Mouse (Mus musculus) heart, embryonic 14.5 days (tissue): ENCODE results near the gene Hba-a1. TPM values are rescaled to one million over a fixed set of nuclear protein-coding genes. Genes with fewer than 3 reads are reported as not detected.

ENCODE experiments used
- ATAC-seq: fragments of 200-750 bp; cut with Nextera tagmentation; 2 replicates; pipeline ENCODE4 v1.8.0; 2017; ENCODE audit warnings: low read depth, moderate TSS enrichment; ENCODE audit not compliant: insufficient number of reproducible peaks, insufficient read depth, low FRiP score
- H3K27ac ChIP-seq, 2 experiments: fragments of 200-500 bp in 1 of 2; fragments of 300-500 bp in 1 of 2; sonication (generic) in 1 of 2; replicated peaks in 1 of 2; 2 replicates each; pipeline ENCODE4 v1.5.1; 2012 to 2014; ENCODE audit warnings: low read depth in 2 of 2, low read length in 2 of 2, control low read depth in 1 of 2, mild to moderate bottlenecking in 1 of 2, mixed read lengths in 1 of 2; ENCODE audit not compliant: control insufficient read depth in 1 of 2, insufficient read depth in 1 of 2
- H3K27me3 ChIP-seq: fragments of 300-500 bp; sonication (generic); 2 replicates; pipeline ENCODE4 v1.6.1; 2014; ENCODE audit warnings: mild to moderate bottlenecking, low read length, control low read depth; ENCODE audit not compliant: control insufficient read depth, insufficient read depth
- H3K36me3 ChIP-seq: fragments of 300-500 bp; sonication (generic); 2 replicates; pipeline ENCODE4 v1.6.1; 2014; ENCODE audit warnings: mild to moderate bottlenecking, control low read depth, low read length, mixed read lengths; ENCODE audit not compliant: control insufficient read depth, insufficient read depth
- H3K4me1 ChIP-seq, 2 experiments: fragments of 200-500 bp in 1 of 2; fragments of 300-500 bp in 1 of 2; sonication (generic) in 1 of 2; 2 replicates each; pipeline ENCODE4 v1.6.1; 2012 to 2014; ENCODE audit warnings: low read length in 2 of 2, control low read depth in 1 of 2, mixed read lengths in 1 of 2; ENCODE audit not compliant: control insufficient read depth in 2 of 2, insufficient read depth in 2 of 2
- H3K4me2 ChIP-seq: fragments of 300-500 bp; sonication (generic); 2 replicates; pipeline ENCODE4 v1.6.1; 2014; ENCODE audit warnings: mild to moderate bottlenecking, low read length
- H3K4me3 ChIP-seq, 2 experiments: fragments of 200-500 bp in 1 of 2; fragments of 300-500 bp in 1 of 2; sonication (generic) in 1 of 2; 2 replicates each; pipeline ENCODE4 v1.5.1; 2012 to 2014; ENCODE audit warnings: low read length in 2 of 2, mild to moderate bottlenecking in 2 of 2, control low read depth in 1 of 2, low read depth in 1 of 2, moderate library complexity in 1 of 2; ENCODE audit not compliant: control insufficient read depth in 1 of 2, insufficient read depth in 1 of 2
- H3K9ac ChIP-seq: fragments of 300-500 bp; sonication (generic); 2 replicates; pipeline ENCODE4 v1.6.1; 2014; ENCODE audit warnings: mild to moderate bottlenecking, low read length
- H3K9me3 ChIP-seq: fragments of 300-500 bp; sonication (generic); 2 replicates; pipeline ENCODE4 v1.6.1; 2016; ENCODE audit warnings: low read length, control low read depth; ENCODE audit not compliant: control insufficient read depth
- WGBS: fragments of 180-500 bp; shearing (Covaris S2); extraction: QIAGEN DNeasy Blood & Tissue Kit; methylation state at CpG from one replicate; pipeline ENCODE4 v1.1.7; 2014; 5-methylcytosine and 5-hydroxymethylcytosine counted together
- polyA plus RNA-seq: library from polyadenylated mRNA; unstranded; fragments of >200 nt; fragmentation: Nextera tagmentation; extraction: Ambion mirVana; gene quantifications from 2 replicates; pipeline ENCODE4 v1.2.1, GENCODE M21; 2014

Gene Hba-a1
- polyA plus RNA-seq, 1 experiment from 2014 or later: 7,195 TPM

GRCm38 (mm10) chr11:32307006-32307405 lies 23.7 kb downstream of the Hba-a1 start:
- no peaks in the 10 kb centered on the region for H3K9me3 ChIP-seq
- 70% methylated on average over 1 of the region's 1 CpGs for WGBS

GRCm38 (mm10) chr11:32309446-32309845 lies 26.1 kb downstream of the Hba-a1 start:
- Histone ChIP-seq H3K9me3 (no peaks in the 10 kb centered on the region), H3K9ac (no peak overlapping the region), H3K27me3 (no peaks in the 10 kb centered on the region), H3K36me3 (no peaks in the 10 kb centered on the region), H3K27ac (no peak overlapping the region), H3K4me1 (no peaks in the 10 kb centered on the region), H3K4me3 (no peak overlapping the region), H3K4me2 (no peak overlapping the region)
- WGBS: 61% methylated on average over 4 of the region's 4 CpGs
- ATAC-seq: no peak

More at GRCm38 (mm10) chr11:32307006-32307405, 23.7 kb downstream of the Hba-a1 start:
- no peak overlapping the region for H3K4me2 ChIP-seq
- no peak for ATAC-seq
- no peaks in the 10 kb centered on the region for H3K36me3 ChIP-seq
- 0 out of 2 replicates have a peak, but pooled peaks cover under 1% of the 10 kb centered on the region for H3K27me3 ChIP-seq
- H3K4me1 ChIP-seq: no peaks in the 10 kb centered on the region
- H3K9ac ChIP-seq: no peak overlapping the region
- H3K4me3 ChIP-seq: no peak overlapping the region
- H3K27ac ChIP-seq: no peak overlapping the region

GRCm38 (mm10) chr11:32309928-32310327 lies 26.6 kb downstream of the Hba-a1 start:
- ATAC-seq: no peak
- WGBS: 68% methylated on average over 3 of the region's 3 CpGs

GRCm38 (mm10) chr11:32316009-32316408 lies 32.7 kb downstream of the Hba-a1 start:
- Histone ChIP-seq H3K9me3 (no peaks in the 10 kb centered on the region), H3K9ac (no peak overlapping the region), H3K27ac (no peak overlapping the region), H3K36me3 (no peaks in the 10 kb centered on the region), H3K4me2 (no peak overlapping the region), H3K4me1 (peaks cover 2 to 3% of the 10 kb centered on the region in 2 experiments; a peak in 3 of 4 replicates), H3K4me3 (no peak overlapping the region), H3K27me3 (no peaks in the 10 kb centered on the region)
- 73% methylated on average over 3 of the region's 3 CpGs for WGBS
- ATAC-seq: no peak

More at GRCm38 (mm10) chr11:32309928-32310327, 26.6 kb downstream of the Hba-a1 start:
- Histone ChIP-seq H3K9ac (no peak overlapping the region), H3K27me3 (no peaks in the 10 kb centered on the region), H3K9me3 (no peaks in the 10 kb centered on the region), H3K4me1 (no peaks in the 10 kb centered on the region), H3K4me2 (no peak overlapping the region), H3K4me3 (no peak overlapping the region), H3K36me3 (no peaks in the 10 kb centered on the region), H3K27ac (no peak overlapping the region)

GRCm38 (mm10) chr11:32320507-32321195 lies 37.3 kb downstream of the Hba-a1 start:
- no peak overlapping the region for H3K4me3 ChIP-seq
- H3K36me3 ChIP-seq: no peaks in the 10 kb centered on the region
- H3K9ac ChIP-seq: no peak overlapping the region
- no peaks in the 10 kb centered on the region for H3K9me3 ChIP-seq
- ATAC-seq: no peak
- peaks cover 3 to 4% of the 10 kb centered on the region in 2 experiments; a peak in 3 of 4 replicates for H3K4me1 ChIP-seq
- no peak overlapping the region for H3K27ac ChIP-seq
- H3K27me3 ChIP-seq: no peaks in the 10 kb centered on the region; the same call in 1 of the 2 replicates
- WGBS: 54% methylated on average over 11 of the region's 11 CpGs
- H3K4me2 ChIP-seq: no peak overlapping the region

- H3K4me2 ChIP-seq: no peak overlapping the region
- no peaks in the 10 kb centered on the region for H3K36me3 ChIP-seq
- ATAC-seq: no peak
- H3K27ac ChIP-seq: no peak overlapping the region
- H3K9me3 ChIP-seq: no peaks in the 10 kb centered on the region
- WGBS: 33% methylated on average over 8 of the region's 8 CpGs
- H3K27me3 ChIP-seq: no peaks in the 10 kb centered on the region; the same call in 1 of the 2 replicates
- H3K4me1 ChIP-seq: peaks cover 3 to 4% of the 10 kb centered on the region in 2 experiments; a peak in 3 of 4 replicates
- no peak overlapping the region for H3K4me3 ChIP-seq
- no peak overlapping the region for H3K9ac ChIP-seq
Measured at GRCm38 (mm10) chr11:32321196-32321565, 37.9 kb downstream of the Hba-a1 start.

- Histone ChIP-seq H3K4me2 (peak overlapping the region; percentile 56), H3K27me3 (no peaks in the 10 kb centered on the region; the same call in 1 of the 2 replicates), H3K4me1 (peaks cover 3 to 4% of the 10 kb centered on the region in 2 experiments; a peak in 3 of 4 replicates), H3K9me3 (no peaks in the 10 kb centered on the region), H3K36me3 (no peaks in the 10 kb centered on the region), H3K4me3 (peak overlapping the region in 1 of 2 experiments; percentile 27; a peak in 2 of 4 replicates), H3K9ac (no peak overlapping the region), H3K27ac (0 out of 4 replicates have a peak overlapping the region, but pooled peaks of 1 of the 2 experiments have one; percentile 40)
- ATAC-seq: peak; percentile 59
- WGBS: 12% methylated on average over 15 of the region's 15 CpGs
Measured at GRCm38 (mm10) chr11:32324609-32325008, 41.3 kb downstream of the Hba-a1 start.
